Mouse (Mus musculus): ENCODE measurements around the gene Btnl1. TPM values are rescaled to one million over a fixed set of nuclear protein-coding genes. Genes with fewer than 3 reads are reported as not detected.
A peak's percentile ranks its signal among the peaks of the same experiment; 100 is the strongest.

The Btnl1 gene
- polyA plus RNA-seq, 1 experiment from 2014 or later, result not detected

- H3K36me3 ChIP-seq (replicated peaks), result no peaks in the 10 kb centered on the region
- 5% methylated on average over 24 of the region's 24 CpGs for WGBS
- no peaks in the 10 kb centered on the region; the same call in 1 of the 2 replicates for H3K9me3 ChIP-seq
- peak overlapping the region; percentile 51 for H3K4me3 ChIP-seq
- peaks cover 15% of the 10 kb centered on the region for H3K27me3 ChIP-seq (ENCODE audit: poor library complexity, severe bottlenecking)
- peaks cover 8% of the 10 kb centered on the region for H3K4me1 ChIP-seq
- H3K27ac ChIP-seq, result peak overlapping the region; percentile 66
- peak; percentile 61 for DNase-seq (ENCODE audit: extremely low spot score, low spot score)
These were observed 15.4 kb downstream of the Btnl1 start for GRCm38 (mm10) chr17:34392321-34392720.

GRCm38 (mm10) chr17:34397357-34397756, 20.4 kb downstream of the Btnl1 start:
- no peaks in the 10 kb centered on the region for H3K36me3 ChIP-seq (replicated peaks)
- H3K27ac ChIP-seq, result no peak overlapping the region
- 73% methylated on average over 5 of the region's 5 CpGs for WGBS
- H3K9me3 ChIP-seq, result no peaks in the 10 kb centered on the region; the same call in 1 of the 2 replicates
- no peaks in the 10 kb centered on the region; the same call in 1 of the 2 replicates for H3K27me3 ChIP-seq (ENCODE audit: poor library complexity, severe bottlenecking)
- no peak for DNase-seq (ENCODE audit: extremely low spot score, low spot score)
- H3K4me1 ChIP-seq, result peaks cover 17% of the 10 kb centered on the region
- H3K4me3 ChIP-seq, result no peak overlapping the region

- 9% methylated on average over 9 of the region's 9 CpGs for WGBS
- peak; percentile 20 for DNase-seq (ENCODE audit: extremely low spot score, low spot score)
- H3K36me3 ChIP-seq (replicated peaks), result no peaks in the 10 kb centered on the region
- H3K9me3 ChIP-seq, result no peaks in the 10 kb centered on the region; the same call in 1 of the 2 replicates
- peak overlapping the region; percentile 97 for H3K27ac ChIP-seq
- no peaks in the 10 kb centered on the region for H3K27me3 ChIP-seq (ENCODE audit: poor library complexity, severe bottlenecking)
- H3K4me3 ChIP-seq, result peak overlapping the region; percentile 69
- H3K4me1 ChIP-seq, result peaks cover 16% of the 10 kb centered on the region
These were observed 21.3 kb downstream of the Btnl1 start for GRCm38 (mm10) chr17:34398058-34398710.

- peak; percentile 79 for DNase-seq (ENCODE audit: extremely low spot score, low spot score)
- no peaks in the 10 kb centered on the region for H3K36me3 ChIP-seq (replicated peaks)
- peak within 1 kb of the TSS; percentile 97 for H3K27ac ChIP-seq
- peak within 1 kb of the TSS; percentile 69 for H3K4me3 ChIP-seq
- no peaks in the 10 kb centered on the region for H3K27me3 ChIP-seq (ENCODE audit: poor library complexity, severe bottlenecking)
- WGBS, result 8% methylated on average over 34 of the region's 34 CpGs
- peaks cover 16% of the 10 kb centered on the region for H3K4me1 ChIP-seq
- H3K9me3 ChIP-seq, result no peaks in the 10 kb centered on the region; the same call in 1 of the 2 replicates
These were observed 21.9 kb downstream of the Btnl1 start, which contains the start of gene BC051142 for GRCm38 (mm10) chr17:34398711-34399393. Gene BC051142 (plus strand): TSS chr17:34398820.

GRCm38 (mm10) chr17:34399394-34399715, 22.4 kb downstream of the Btnl1 start:
- Histone ChIP-seq H3K4me1 (peaks cover 16% of the 10 kb centered on the region), H3K4me3 (peak overlapping the region; percentile 69), H3K36me3 (replicated peaks) (no peaks in the 10 kb centered on the region), H3K27ac (peak overlapping the region; percentile 97), H3K27me3 (ENCODE audit: poor library complexity, severe bottlenecking) (no peaks in the 10 kb centered on the region), H3K9me3 (no peaks in the 10 kb centered on the region)
- no peak for DNase-seq (ENCODE audit: extremely low spot score, low spot score)
- 43% methylated on average over 4 of the region's 4 CpGs for whole genome bisulfite sequencing

- H3K4me3 ChIP-seq, result no peak overlapping the region
- H3K4me1 ChIP-seq, result no peaks in the 10 kb centered on the region
- H3K36me3 ChIP-seq (replicated peaks), result no peaks in the 10 kb centered on the region
- H3K27ac ChIP-seq, result no peak overlapping the region
- no peaks in the 10 kb centered on the region for H3K9me3 ChIP-seq
- 28% methylated on average over 6 of the region's 6 CpGs for WGBS
- no peaks in the 10 kb centered on the region for H3K27me3 ChIP-seq (ENCODE audit: poor library complexity, severe bottlenecking)
- DNase-seq (ENCODE audit: extremely low spot score, low spot score), result peak; percentile 59
These were observed 34.2 kb downstream of the Btnl1 start for GRCm38 (mm10) chr17:34411117-34411516.

- H3K27ac ChIP-seq, result no peak overlapping the region
- H3K9me3 ChIP-seq, result no peaks in the 10 kb centered on the region
- no peaks in the 10 kb centered on the region for H3K4me1 ChIP-seq
- no peaks in the 10 kb centered on the region for H3K36me3 ChIP-seq (replicated peaks)
- DNase-seq (ENCODE audit: extremely low spot score, low spot score), result no peak
- WGBS, result 76% methylated on average over 7 of the region's 7 CpGs
- no peaks in the 10 kb centered on the region for H3K27me3 ChIP-seq (ENCODE audit: poor library complexity, severe bottlenecking)
- H3K4me3 ChIP-seq, result no peak overlapping the region
These were observed 43.1 kb downstream of the Btnl1 start for GRCm38 (mm10) chr17:34420014-34420413.

- no peaks in the 10 kb centered on the region for H3K4me1 ChIP-seq
- H3K36me3 ChIP-seq (replicated peaks), result no peaks in the 10 kb centered on the region
- DNase-seq (ENCODE audit: extremely low spot score, low spot score), result no peak
- H3K9me3 ChIP-seq, result no peaks in the 10 kb centered on the region
- no peaks in the 10 kb centered on the region for H3K27me3 ChIP-seq (ENCODE audit: poor library complexity, severe bottlenecking)
- no peak overlapping the region for H3K4me3 ChIP-seq
- no peak overlapping the region for H3K27ac ChIP-seq
These were observed 50.7 kb downstream of the Btnl1 start for GRCm38 (mm10) chr17:34427597-34427996.

Other genes starting within 250 kb of the Btnl1 start
- gene H2-DMb2, start 233.8 kb upstream of the Btnl1 start, polyA plus RNA-seq (2016; fragmentation: Nextera tagmentation; extraction: Ambion mirVana), result 0.16 and 0.26 TPM in 2 replicates
- 0.24 and 0.81 TPM in 2 replicates for gene H2-DMb1, start 224.1 kb upstream of the Btnl1 start, polyA plus RNA-seq (2016; fragmentation: Nextera tagmentation; extraction: Ambion mirVana)
- 1.4 and 1.7 TPM in 2 replicates for gene Tap1, start 189.6 kb upstream of the Btnl1 start, polyA plus RNA-seq (2016; fragmentation: Nextera tagmentation; extraction: Ambion mirVana)
- gene Psmb9, start 189.4 kb upstream of the Btnl1 start, polyA plus RNA-seq (2016; fragmentation: Nextera tagmentation; extraction: Ambion mirVana), result 0.79 and 1.3 TPM in 2 replicates
- 1.2 and 1.3 TPM in 2 replicates for gene Psmb8, start 179.4 kb upstream of the Btnl1 start, polyA plus RNA-seq (2016; fragmentation: Nextera tagmentation; extraction: Ambion mirVana)
- gene Tap2, start 173.6 kb upstream of the Btnl1 start, polyA plus RNA-seq (2016; fragmentation: Nextera tagmentation; extraction: Ambion mirVana), result 0.18 and 0.60 TPM in 2 replicates
- not detected in 2 replicates for gene H2-Ob, start 138.2 kb upstream of the Btnl1 start, polyA plus RNA-seq (2016; fragmentation: Nextera tagmentation; extraction: Ambion mirVana)
- 9.8 and 12.5 TPM in 2 replicates for gene H2-Ab1, start 119.4 kb upstream of the Btnl1 start, polyA plus RNA-seq (2016; fragmentation: Nextera tagmentation; extraction: Ambion mirVana)
- 0.17 TPM in 1 of 2 replicates, not detected in the other for gene H2-Aa, start 89.3 kb upstream of the Btnl1 start, polyA plus RNA-seq (2016; fragmentation: Nextera tagmentation; extraction: Ambion mirVana)
- 0.54 and 1.0 TPM in 2 replicates for gene H2-Eb1, start 71.3 kb upstream of the Btnl1 start, polyA plus RNA-seq (2016; fragmentation: Nextera tagmentation; extraction: Ambion mirVana)
- not detected in 2 replicates for gene H2-Eb2, start 51.5 kb upstream of the Btnl1 start, polyA plus RNA-seq (2016; fragmentation: Nextera tagmentation; extraction: Ambion mirVana)
- gene Btnl2, start 22.3 kb upstream of the Btnl1 start, polyA plus RNA-seq (2016; fragmentation: Nextera tagmentation; extraction: Ambion mirVana), result not detected in 2 replicates
- gene BC051142, start 21.7 kb downstream of the Btnl1 start, polyA plus RNA-seq (2016; fragmentation: Nextera tagmentation; extraction: Ambion mirVana), result 1.3 and 1.6 TPM in 2 replicates
- not detected in 2 replicates for gene Btnl4, start 100.2 kb downstream of the Btnl1 start, polyA plus RNA-seq (2016; fragmentation: Nextera tagmentation; extraction: Ambion mirVana)
- gene Btnl6, start 140.2 kb downstream of the Btnl1 start, polyA plus RNA-seq (2016; fragmentation: Nextera tagmentation; extraction: Ambion mirVana), result not detected in 2 replicates
- 6.1 and 7.0 TPM in 2 replicates for gene Notch4, start 187.1 kb downstream of the Btnl1 start, polyA plus RNA-seq (2016; fragmentation: Nextera tagmentation; extraction: Ambion mirVana)
- gene Gpsm3, start 212.7 kb downstream of the Btnl1 start, polyA plus RNA-seq (2016; fragmentation: Nextera tagmentation; extraction: Ambion mirVana), result 5.9 and 6.5 TPM in 2 replicates
- gene Pbx2, start 214.1 kb downstream of the Btnl1 start, polyA plus RNA-seq (2016; fragmentation: Nextera tagmentation; extraction: Ambion mirVana), result 15.6 and 15.7 TPM in 2 replicates
- 2.3 TPM in 2 replicates for gene Ager, start 220.7 kb downstream of the Btnl1 start, polyA plus RNA-seq (2016; fragmentation: Nextera tagmentation; extraction: Ambion mirVana)
- 185 and 186 TPM in 2 replicates for gene Rnf5, start 226.6 kb downstream of the Btnl1 start, polyA plus RNA-seq (2016; fragmentation: Nextera tagmentation; extraction: Ambion mirVana)
- 60.8 and 62.7 TPM in 2 replicates for gene Agpat1, start 227.1 kb downstream of the Btnl1 start, polyA plus RNA-seq (2016; fragmentation: Nextera tagmentation; extraction: Ambion mirVana)
- 1.6 and 3.1 TPM in 2 replicates for gene Egfl8, start 238.8 kb downstream of the Btnl1 start, polyA plus RNA-seq (2016; fragmentation: Nextera tagmentation; extraction: Ambion mirVana)

All from forebrain, embryonic 10.5 days (tissue).